Mouse (Mus musculus) forebrain, embryonic 10.5 days (tissue): ENCODE measurements around the gene Ergic1. TPM values are rescaled to one million over a fixed set of nuclear protein-coding genes. Genes with fewer than 3 reads are reported as not detected.

Experiments
- DNase-seq: peaks from one replicate; pipeline ENCODE4 v3.0.0-alpha.2; 2017; ENCODE audit warnings: low spot score; ENCODE audit errors: extremely low spot score
- H3K27ac ChIP-seq: fragments of 300-500 bp; sonication (generic); 2 replicates; pipeline ENCODE4 v1.5.1; 2016; ENCODE audit warnings: mild to moderate bottlenecking
- H3K27me3 ChIP-seq: fragments of 300-500 bp; sonication (generic); 2 replicates; pipeline ENCODE4 v1.6.1; 2016; ENCODE audit warnings: mild to moderate bottlenecking; ENCODE audit not compliant: poor library complexity, severe bottlenecking
- H3K36me3 ChIP-seq: fragments of 300-500 bp; sonication (generic); replicated peaks from 2 replicates; pipeline ENCODE4 v1.6.1; 2016; ENCODE audit warnings: mild to moderate bottlenecking, moderate library complexity
- H3K4me1 ChIP-seq: fragments of 300-500 bp; sonication (generic); 2 replicates; pipeline ENCODE4 v1.6.1; 2016
- H3K4me3 ChIP-seq: fragments of 300-500 bp; sonication (generic); 2 replicates; pipeline ENCODE4 v1.5.1; 2016; ENCODE audit warnings: mild to moderate bottlenecking, moderate library complexity
- H3K9me3 ChIP-seq: fragments of 300-500 bp; sonication (generic); 2 replicates; pipeline ENCODE4 v1.6.1; 2016; ENCODE audit warnings: mild to moderate bottlenecking, moderate library complexity
- WGBS: fragments of 180-500 bp; shearing (Covaris S2); methylation state at CpG from one replicate; pipeline ENCODE4 v1.1.7; 2016; 5-methylcytosine and 5-hydroxymethylcytosine counted together
- polyA plus RNA-seq: library from polyadenylated mRNA; unstranded; fragments of >200 nt; fragmentation: Nextera tagmentation; extraction: Ambion mirVana; gene quantifications from 2 replicates; pipeline ENCODE4 v1.2.1, GENCODE M21; 2016

Ergic1 gene
- polyA plus RNA-seq, 1 experiment from 2014 or later: 127 TPM

DNA sequence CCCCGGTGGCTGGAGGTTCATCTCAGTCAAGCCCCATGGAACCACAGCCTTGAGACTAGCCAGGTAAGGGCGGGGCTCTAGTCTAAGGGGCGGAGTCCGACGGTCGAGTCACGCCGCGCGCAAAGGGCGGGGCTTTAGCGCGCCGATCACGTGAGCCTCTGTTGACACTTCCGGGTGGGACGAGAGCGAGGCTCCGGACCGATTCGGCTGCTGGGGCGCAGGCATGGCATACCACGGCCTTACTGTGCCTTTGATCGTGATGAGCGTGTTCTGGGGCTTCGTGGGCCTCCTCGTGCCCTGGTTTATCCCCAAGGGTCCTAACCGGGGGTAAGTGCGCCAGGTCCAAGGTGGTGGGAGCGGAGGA, 114.9 kb downstream of the Ergic1 start:
- peak overlapping the region; percentile 86 for H3K27ac ChIP-seq
- no peaks in the 10 kb centered on the region for H3K27me3 ChIP-seq
- under 1% methylated on average over 30 of the region's 30 CpGs for WGBS
- H3K4me3 ChIP-seq: peak overlapping the region; percentile 96
- peaks cover 4% of the 10 kb centered on the region for H3K36me3 ChIP-seq
- DNase-seq: peak; percentile 87
- peaks cover 16% of the 10 kb centered on the region for H3K4me1 ChIP-seq
- H3K9me3 ChIP-seq: no peaks in the 10 kb centered on the region

DNA sequence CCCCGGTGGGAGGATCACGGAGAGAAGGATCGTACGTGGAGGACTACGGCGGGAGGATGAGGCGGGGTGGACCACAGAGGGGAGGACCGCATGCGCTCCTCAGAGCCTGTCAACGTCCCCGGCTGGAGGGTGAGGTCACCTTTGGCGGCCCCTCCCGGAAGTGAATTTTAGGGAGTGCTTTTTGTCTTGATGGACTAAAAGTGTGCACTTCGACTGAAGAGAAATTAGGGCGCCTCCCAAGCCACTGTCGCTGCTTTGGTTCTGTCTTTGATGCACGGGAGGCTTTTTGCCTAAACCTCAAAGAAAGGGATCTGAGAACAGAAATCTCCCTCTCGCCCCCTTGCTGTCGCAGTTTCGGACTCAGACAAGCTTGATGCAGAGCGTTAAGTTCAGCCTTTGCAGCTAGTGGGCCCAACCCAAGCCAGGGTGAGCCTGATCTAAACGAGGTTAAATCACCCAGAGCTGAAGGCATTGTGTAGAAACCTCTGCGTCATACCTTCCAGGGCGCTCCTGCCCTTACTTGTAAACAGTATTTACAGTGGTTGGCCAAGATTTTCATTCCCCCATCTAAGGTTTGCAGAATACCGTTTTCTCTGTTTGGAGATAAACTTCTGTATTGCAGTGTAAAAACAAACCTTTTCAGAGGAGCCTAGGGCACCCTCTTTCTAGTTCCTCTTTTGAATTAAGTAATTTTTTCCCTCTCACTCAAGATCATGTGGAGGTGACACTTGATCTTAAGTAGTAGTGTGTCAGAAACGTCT, 115.5 kb downstream of the Ergic1 start:
- Histone ChIP-seq H3K27ac (peak overlapping the region; percentile 86), H3K36me3 (peaks cover 7% of the 10 kb centered on the region), H3K9me3 (no peaks in the 10 kb centered on the region), H3K27me3 (no peaks in the 10 kb centered on the region), H3K4me1 (peaks cover 16% of the 10 kb centered on the region), H3K4me3 (peak overlapping the region; percentile 96)
- 5% methylated on average over 26 of the region's 26 CpGs for whole genome bisulfite sequencing
- peak; percentile 18 for DNase-seq

DNA sequence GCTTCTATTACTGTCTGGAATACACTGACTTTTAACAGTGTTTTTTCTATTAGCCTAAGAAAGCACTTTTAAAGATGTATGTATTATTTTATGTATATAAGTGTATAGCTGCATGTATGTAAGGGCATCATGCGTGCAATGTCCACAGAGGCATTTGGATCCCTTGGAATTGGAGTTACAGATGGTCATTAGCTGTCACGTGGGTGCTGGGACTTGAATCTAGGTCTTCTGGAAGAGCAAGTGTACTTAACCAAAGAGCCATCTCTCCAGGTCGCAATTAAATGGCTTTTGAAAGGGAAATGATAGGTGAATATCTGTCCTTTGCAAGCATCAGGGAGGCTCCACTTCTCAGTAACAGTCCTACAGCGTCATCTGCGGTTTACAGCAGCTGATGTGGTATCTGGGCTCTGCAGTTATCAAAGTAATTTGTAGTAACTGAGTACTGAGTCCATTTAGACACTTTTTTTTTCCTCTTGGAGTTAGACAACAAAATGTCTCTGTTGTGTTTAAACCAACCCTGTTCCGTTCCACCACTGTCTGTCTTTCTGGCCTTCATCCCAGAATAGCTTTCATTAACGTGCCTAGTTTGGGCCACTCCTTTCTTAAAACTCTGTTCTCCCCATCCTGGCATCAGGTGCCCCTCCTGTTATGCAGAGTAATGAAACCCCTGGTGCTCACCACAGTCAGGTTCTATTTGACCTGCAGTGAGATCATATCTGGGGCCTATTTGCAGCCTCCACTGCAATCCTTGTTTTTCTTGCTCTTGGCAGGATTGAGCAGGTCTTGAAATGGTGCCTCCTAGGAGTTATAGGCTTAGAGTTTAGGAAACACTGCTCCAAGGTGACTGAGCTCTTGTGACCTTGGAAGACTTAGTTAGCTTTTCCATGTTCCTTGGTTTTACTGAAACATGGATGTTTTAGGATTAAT, 116.7 kb downstream of the Ergic1 start:
- WGBS: 89% methylated on average over 7 of the region's 7 CpGs
- Histone ChIP-seq H3K27me3 (no peaks in the 10 kb centered on the region), H3K27ac (no peak overlapping the region), H3K9me3 (no peaks in the 10 kb centered on the region), H3K4me1 (peaks cover 16% of the 10 kb centered on the region), H3K4me3 (peak overlapping the region; percentile 96; the same call in 1 of the 2 replicates), H3K36me3 (peaks cover 15% of the 10 kb centered on the region)
- DNase-seq: no peak

DNA sequence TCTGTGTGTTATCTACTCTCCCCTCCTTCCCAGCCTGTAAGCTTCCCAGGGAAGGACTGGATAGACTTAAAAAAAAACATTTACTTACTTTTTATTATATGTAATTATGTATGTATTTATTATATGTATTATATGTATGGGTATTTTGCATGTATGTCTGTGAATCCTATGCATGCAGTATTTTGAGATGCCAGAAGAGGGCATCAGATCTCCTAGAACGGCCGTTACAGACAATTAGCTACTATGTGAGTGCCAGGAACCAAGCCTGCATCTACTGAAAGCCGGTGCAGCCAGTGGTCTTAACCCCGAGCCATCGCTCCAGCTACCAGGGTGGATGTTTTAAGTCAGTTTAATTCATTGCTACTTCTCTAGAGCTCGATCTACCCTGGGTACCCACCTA, 120.0 kb downstream of the Ergic1 start:
- WGBS: 90% methylated on average over 6 of the region's 6 CpGs
- Histone ChIP-seq H3K4me1 (peaks cover 12% of the 10 kb centered on the region), H3K9me3 (no peaks in the 10 kb centered on the region), H3K27ac (no peak overlapping the region), H3K4me3 (no peak overlapping the region), H3K36me3 (peaks cover 31% of the 10 kb centered on the region), H3K27me3 (no peaks in the 10 kb centered on the region)
- DNase-seq: no peak

DNA sequence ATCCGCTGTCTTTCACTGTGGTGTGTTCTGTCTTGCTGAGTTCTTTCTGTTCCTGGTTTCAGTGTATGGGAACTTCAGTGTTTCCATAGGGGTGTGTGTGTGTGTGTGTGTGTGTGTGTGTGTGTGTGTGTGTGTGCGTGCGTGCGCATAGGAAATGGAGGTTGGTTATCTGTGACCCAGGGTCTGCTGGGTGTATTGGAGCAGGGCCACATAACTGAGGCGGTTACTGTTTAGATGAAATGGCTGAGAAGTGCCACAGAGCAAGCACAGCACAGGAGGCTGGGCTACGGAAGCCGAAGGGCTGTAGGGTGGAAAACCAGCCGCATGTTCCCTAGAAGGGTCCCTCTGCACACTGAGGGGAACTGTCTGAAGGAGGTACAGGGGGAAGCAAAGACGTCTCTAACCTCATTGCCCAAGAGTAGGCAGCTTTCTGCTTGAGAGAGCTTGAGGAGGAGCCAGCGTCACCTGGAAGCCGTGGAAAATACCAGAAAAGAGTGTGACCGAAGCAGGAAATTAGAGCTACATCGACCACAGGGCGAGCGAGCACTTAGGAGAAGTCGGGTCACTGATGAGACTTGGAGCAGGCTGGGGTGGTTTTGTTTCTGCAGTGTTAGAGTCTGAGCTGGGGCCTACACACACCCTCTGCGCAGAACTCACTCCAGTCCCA, 125.2 kb downstream of the Ergic1 start:
- Histone ChIP-seq H3K4me3 (no peak overlapping the region), H3K27ac (no peak overlapping the region), H3K27me3 (no peaks in the 10 kb centered on the region), H3K4me1 (peaks cover 16% of the 10 kb centered on the region), H3K9me3 (no peaks in the 10 kb centered on the region), H3K36me3 (peaks cover 25% of the 10 kb centered on the region)
- no peak for DNase-seq
- WGBS: 91% methylated on average over 17 of the region's 17 CpGs

DNA sequence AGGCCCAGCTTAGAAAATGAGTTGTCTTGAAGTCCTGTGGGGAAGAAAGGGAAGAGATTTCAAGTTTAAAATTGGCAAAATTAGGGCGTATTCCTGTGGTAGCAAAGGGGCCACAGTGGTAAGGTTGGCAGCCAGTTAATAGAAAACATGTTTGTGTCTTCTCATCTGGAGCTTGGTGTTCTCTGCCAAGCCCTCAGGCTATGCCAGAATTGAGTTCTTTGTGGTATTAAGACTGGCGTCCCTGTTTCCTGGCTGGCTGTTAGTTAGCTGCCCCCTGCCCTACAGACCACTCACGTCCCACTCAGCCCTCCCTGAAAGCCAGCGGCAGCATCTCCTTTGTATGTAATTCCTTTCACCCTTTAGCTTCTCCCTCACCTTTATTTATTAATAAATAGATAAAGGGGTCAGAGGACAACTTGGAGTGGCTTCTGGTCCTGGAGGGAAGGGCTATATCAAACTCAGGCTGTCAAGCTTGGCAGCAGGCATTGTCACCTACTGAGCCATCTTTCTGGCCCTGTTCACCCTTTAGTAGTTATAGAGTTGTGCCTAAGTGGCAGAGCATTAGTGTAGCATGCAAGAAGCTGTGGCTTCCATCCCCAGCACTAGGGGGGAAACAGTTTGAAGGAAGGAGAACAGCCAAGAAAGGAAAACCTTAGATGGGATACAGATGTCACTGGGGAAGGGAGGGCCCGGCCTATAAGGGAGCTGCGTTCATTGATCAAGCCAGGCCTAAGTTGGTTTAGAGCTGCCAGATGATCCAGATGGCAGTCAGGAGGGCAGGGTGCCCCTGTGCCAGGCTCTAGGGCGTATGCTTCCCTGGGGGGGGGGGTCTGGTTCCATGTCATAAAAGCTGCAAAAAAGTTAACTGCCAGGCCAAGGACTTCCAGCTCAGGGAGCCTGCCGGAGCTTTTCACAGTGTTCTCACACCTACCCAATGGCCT, 127.8 kb downstream of the Ergic1 start:
- H3K4me3 ChIP-seq: no peak overlapping the region
- no peak overlapping the region for H3K27ac ChIP-seq
- H3K27me3 ChIP-seq: no peaks in the 10 kb centered on the region
- H3K36me3 ChIP-seq: peaks cover 12% of the 10 kb centered on the region
- no peak for DNase-seq
- H3K9me3 ChIP-seq: no peaks in the 10 kb centered on the region
- H3K4me1 ChIP-seq: peaks cover 16% of the 10 kb centered on the region
- 73% methylated on average over 8 of the region's 8 CpGs for WGBS

DNA sequence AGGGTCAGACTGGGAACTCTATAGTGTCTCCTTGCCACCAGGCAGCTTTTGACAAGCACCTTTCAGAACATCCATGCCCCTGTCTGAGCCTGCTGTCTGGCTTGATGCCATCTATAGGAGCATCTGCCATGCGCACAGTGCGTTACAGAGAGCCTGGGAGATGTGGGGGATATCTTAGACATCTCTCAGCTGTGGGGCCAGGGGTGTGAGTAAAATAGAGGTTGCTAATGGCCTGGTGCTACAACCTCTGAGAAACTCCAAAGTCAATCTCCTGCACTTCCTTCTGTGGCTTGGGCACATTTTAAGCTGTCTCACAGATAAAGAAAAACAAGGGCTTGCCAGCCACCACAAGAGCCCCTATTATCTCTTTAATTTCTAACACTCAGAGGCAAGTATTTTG, 128.5 kb downstream of the Ergic1 start:
- Histone ChIP-seq H3K36me3 (peaks cover 5% of the 10 kb centered on the region; the same call in 1 of the 2 replicates), H3K4me3 (no peak overlapping the region), H3K4me1 (peaks cover 16% of the 10 kb centered on the region), H3K9me3 (no peaks in the 10 kb centered on the region), H3K27ac (no peak overlapping the region), H3K27me3 (no peaks in the 10 kb centered on the region)
- no peak for DNase-seq
- WGBS: 97% methylated on average over 2 of the region's 2 CpGs

DNA sequence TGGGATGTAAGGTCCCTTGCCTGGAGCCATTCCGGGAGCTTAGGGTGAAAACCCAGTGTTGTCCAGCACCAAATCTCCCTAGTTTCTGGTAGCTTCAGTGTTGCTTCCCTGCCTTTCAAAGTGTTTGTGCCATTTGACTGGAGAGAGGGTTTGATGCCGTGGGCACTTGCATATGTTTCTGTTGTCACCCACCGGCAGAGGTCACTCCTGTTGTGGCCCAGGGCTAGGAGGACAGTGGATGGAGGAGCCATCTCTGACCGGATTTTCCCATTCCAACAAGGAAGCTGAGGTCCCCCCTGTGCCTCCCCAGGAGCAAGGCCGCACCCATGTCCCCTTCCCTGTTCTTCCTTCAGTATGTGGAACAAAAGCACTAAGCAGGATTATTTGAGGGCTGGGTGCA, 128.9 kb downstream of the Ergic1 start:
- peaks cover 16% of the 10 kb centered on the region for H3K4me1 ChIP-seq
- 88% methylated on average over 5 of the region's 5 CpGs for WGBS
- H3K27ac ChIP-seq: no peak overlapping the region
- H3K9me3 ChIP-seq: no peaks in the 10 kb centered on the region
- H3K4me3 ChIP-seq: no peak overlapping the region
- H3K36me3 ChIP-seq: peaks cover 2% of the 10 kb centered on the region; the same call in 1 of the 2 replicates
- DNase-seq: no peak
- H3K27me3 ChIP-seq: no peaks in the 10 kb centered on the region

DNA sequence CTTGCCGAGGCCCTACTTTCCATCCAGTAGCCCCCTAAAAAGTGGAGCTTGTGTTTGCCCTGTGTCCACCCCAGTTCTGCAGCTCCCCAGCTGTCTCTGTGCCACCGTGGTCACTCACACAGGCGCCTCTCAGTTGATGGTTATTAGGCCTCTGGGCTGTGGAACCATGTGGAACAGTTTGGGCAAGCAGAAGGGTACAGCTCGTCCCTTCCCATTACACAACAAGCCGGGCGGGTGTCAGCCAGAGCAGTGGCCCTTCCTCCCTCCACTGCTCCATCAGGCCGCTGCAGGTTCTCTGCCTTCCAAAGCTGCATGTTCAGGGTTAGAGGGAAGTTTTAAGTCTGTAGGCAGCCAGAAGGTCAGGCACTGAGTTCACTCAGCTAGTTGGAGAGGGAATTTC, 129.8 kb downstream of the Ergic1 start:
- no peak for DNase-seq
- peaks cover 7% of the 10 kb centered on the region for H3K36me3 ChIP-seq
- H3K4me3 ChIP-seq: no peak overlapping the region
- H3K9me3 ChIP-seq: no peaks in the 10 kb centered on the region
- no peaks in the 10 kb centered on the region for H3K27me3 ChIP-seq
- peaks cover 16% of the 10 kb centered on the region for H3K4me1 ChIP-seq
- 89% methylated on average over 7 of the region's 7 CpGs for whole genome bisulfite sequencing
- no peak overlapping the region for H3K27ac ChIP-seq

DNA sequence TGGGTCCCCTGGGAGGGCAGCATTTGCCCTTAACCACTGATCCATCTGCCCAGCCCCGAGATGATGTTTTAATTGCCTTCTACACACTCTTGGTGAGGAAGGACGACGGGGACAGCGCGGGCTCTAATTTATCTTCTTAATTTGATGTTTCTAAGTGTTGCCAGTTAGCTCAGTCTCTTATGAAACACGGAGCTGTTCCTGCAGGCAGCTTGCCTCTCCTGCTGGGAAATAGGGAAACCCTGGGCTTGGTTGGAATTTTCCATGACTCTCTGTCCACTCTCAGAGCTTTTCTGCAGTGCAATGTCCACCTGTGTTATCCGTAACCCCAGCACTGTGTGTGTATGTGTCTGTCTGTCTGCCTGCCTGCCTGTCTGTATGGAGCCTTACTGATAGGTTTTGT, 132.1 kb downstream of the Ergic1 start:
- WGBS: 90% methylated on average over 7 of the region's 7 CpGs
- Histone ChIP-seq H3K27ac (no peak overlapping the region), H3K4me1 (peaks cover 13% of the 10 kb centered on the region), H3K27me3 (no peaks in the 10 kb centered on the region), H3K9me3 (no peaks in the 10 kb centered on the region), H3K4me3 (no peak overlapping the region), H3K36me3 (peaks cover 26% of the 10 kb centered on the region)
- no peak for DNase-seq

DNA sequence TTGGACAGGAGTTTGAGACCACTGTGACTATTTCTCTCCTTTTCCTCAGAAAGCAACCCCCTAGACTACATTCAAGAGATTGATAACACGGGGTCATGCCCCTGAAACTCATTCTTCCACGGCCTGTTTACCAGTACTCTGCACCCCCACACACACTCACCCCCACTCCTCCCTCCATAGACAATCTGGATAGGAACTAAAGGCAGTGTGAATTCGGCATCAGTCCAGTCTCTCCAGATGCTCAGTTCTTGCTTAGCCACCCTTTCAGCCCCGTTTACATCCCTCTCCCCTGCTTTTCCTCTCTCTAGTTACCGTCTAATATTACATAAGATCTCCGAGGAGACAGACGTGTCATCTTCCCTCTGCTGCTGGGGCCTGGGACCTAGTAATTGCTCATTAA, 132.9 kb downstream of the Ergic1 start:
- no peak for DNase-seq
- Histone ChIP-seq H3K27ac (no peak overlapping the region), H3K4me3 (no peak overlapping the region), H3K4me1 (peaks cover 5% of the 10 kb centered on the region), H3K27me3 (no peaks in the 10 kb centered on the region), H3K36me3 (peaks cover 34% of the 10 kb centered on the region), H3K9me3 (no peaks in the 10 kb centered on the region)
- WGBS: 84% methylated on average over 7 of the region's 7 CpGs

DNA sequence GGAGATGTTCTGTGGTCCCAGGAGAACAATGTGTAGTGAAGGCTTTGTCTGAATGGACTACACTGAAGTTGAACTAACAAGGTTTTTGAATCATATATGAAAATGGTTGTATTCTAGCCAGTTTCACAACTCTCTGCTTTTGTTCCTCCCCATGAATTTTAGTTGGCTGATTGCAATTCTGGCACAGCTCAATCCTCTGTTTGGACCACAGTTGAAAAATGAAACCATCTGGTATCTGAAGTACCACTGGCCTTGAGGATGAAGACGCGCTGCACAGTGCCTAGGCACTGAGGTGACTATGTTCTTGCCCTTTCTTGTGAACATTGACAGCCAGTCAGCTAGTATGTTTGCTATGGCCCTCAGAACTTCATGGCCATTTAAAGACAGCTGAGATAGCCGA, 133.9 kb downstream of the Ergic1 start:
- DNase-seq: no peak
- Histone ChIP-seq H3K4me1 (no peaks in the 10 kb centered on the region), H3K27ac (no peak overlapping the region), H3K4me3 (no peak overlapping the region), H3K27me3 (no peaks in the 10 kb centered on the region), H3K9me3 (no peaks in the 10 kb centered on the region), H3K36me3 (peaks cover 42% of the 10 kb centered on the region)
- 97% methylated on average over 3 of the region's 3 CpGs for WGBS
